Mouse (Mus musculus): ENCODE data around the gene Hsp90ab1.

GRCm38 (mm10) chr17:45551249-45551796, 21.7 kb downstream of the Hsp90ab1 start:
- TF ChIP-seq POLR2A (IDR thresholded peaks at IDR 0.05; ENCODE audit: extremely low read depth, insufficient read depth, low read length) (no peak), CTCF (IDR thresholded peaks at IDR 0.05; ENCODE audit: extremely low read depth, insufficient read depth, low read length) (no peak)

All from cortical plate, adult 2 months (tissue).